Mouse (Mus musculus) left cerebral cortex, adult 18-20 months (tissue): ENCODE data around the gene Henmt1. TPM values are rescaled to one million over a fixed set of nuclear protein-coding genes. Genes with fewer than 3 reads are reported as not detected.

Experiments
- DNase-seq, 2 experiments: peaks; one replicate each; pipeline ENCODE4 v3.0.0; 2021 to 2022; ENCODE audit warnings: low spot score in 2 of 2, mixed read lengths in 1 of 2
- total RNA-seq, 2 experiments: library from RNA; stranded (reverse); gene quantifications; 2 replicates each; pipeline ENCODE4 v1.2.3; 2021

Henmt1 gene
- total RNA-seq, 2 experiments from 2014 or later: 1.7 to 2.3 TPM

GRCm38 (mm10) chr3:108940001-108940633 is 444 bp downstream of the Henmt1 start, which contains the start of gene Gm9857:
Gene Gm9857 (minus strand): TSS chr3:108940445.
- DNase-seq: no peak

- no peak for DNase-seq
These were observed 1.3 kb downstream of the Henmt1 start for GRCm38 (mm10) chr3:108940996-108941395.

GRCm38 (mm10) chr3:108957976-108958375 is 18.3 kb downstream of the Henmt1 start:
- DNase-seq: no peak

- no peak for DNase-seq
These were observed 20.1 kb downstream of the Henmt1 start for GRCm38 (mm10) chr3:108959680-108960295.

- DNase-seq: no peak
These were observed 21.6 kb downstream of the Henmt1 start for GRCm38 (mm10) chr3:108961226-108961625.

- no peak for DNase-seq
These were observed 22.0 kb downstream of the Henmt1 start for GRCm38 (mm10) chr3:108961655-108962054.

- DNase-seq: no peak
These were observed 23.6 kb downstream of the Henmt1 start for GRCm38 (mm10) chr3:108963278-108963677.

- no peak for DNase-seq
These were observed 24.1 kb downstream of the Henmt1 start for GRCm38 (mm10) chr3:108963776-108964175.

- no peak for DNase-seq
These were observed 24.8 kb downstream of the Henmt1 start for GRCm38 (mm10) chr3:108964361-108965044.

GRCm38 (mm10) chr3:108966051-108966450 is 26.4 kb downstream of the Henmt1 start:
- no peak for DNase-seq

- DNase-seq: no peak
These were observed 34.4 kb downstream of the Henmt1 start for GRCm38 (mm10) chr3:108973980-108974660.

GRCm38 (mm10) chr3:108974920-108975485 is 35.3 kb downstream of the Henmt1 start:
- no peak for DNase-seq

- DNase-seq: no peak
These were observed 37.8 kb downstream of the Henmt1 start for GRCm38 (mm10) chr3:108977340-108978030.

GRCm38 (mm10) chr3:108981946-108982345 is 42.3 kb downstream of the Henmt1 start:
- no peak for DNase-seq

GRCm38 (mm10) chr3:108983989-108984388 is 44.3 kb downstream of the Henmt1 start:
- DNase-seq: no peak

- no peak for DNase-seq
These were observed 46.9 kb downstream of the Henmt1 start for GRCm38 (mm10) chr3:108986534-108986933.

GRCm38 (mm10) chr3:108987009-108987659 is 47.5 kb downstream of the Henmt1 start:
- no peak for DNase-seq

GRCm38 (mm10) chr3:108989971-108990548 is 50.4 kb downstream of the Henmt1 start:
- no peak for DNase-seq

- DNase-seq: no peak
These were observed 54.8 kb downstream of the Henmt1 start for GRCm38 (mm10) chr3:108994477-108994876.

GRCm38 (mm10) chr3:108995379-108995778 is 55.7 kb downstream of the Henmt1 start:
- DNase-seq: no peak
